Mouse (Mus musculus): ENCODE results near the gene Ryr3.

Gene Ryr3

GRCm38 (mm10) chr2:112910579-112910978 lies 306.3 kb downstream of the Ryr3 start:
- DNase-seq (ENCODE audit: low read depth): no peak

- DNase-seq (ENCODE audit: low read depth): no peak
These were observed 307.8 kb downstream of the Ryr3 start for GRCm38 (mm10) chr2:112909142-112909541.

- DNase-seq (ENCODE audit: low read depth): no peak
These were observed 316.1 kb downstream of the Ryr3 start for GRCm38 (mm10) chr2:112900747-112901146.

GRCm38 (mm10) chr2:112884456-112885114 lies 332.3 kb downstream of the Ryr3 start:
- DNase-seq (ENCODE audit: low read depth): no peak

DNA sequence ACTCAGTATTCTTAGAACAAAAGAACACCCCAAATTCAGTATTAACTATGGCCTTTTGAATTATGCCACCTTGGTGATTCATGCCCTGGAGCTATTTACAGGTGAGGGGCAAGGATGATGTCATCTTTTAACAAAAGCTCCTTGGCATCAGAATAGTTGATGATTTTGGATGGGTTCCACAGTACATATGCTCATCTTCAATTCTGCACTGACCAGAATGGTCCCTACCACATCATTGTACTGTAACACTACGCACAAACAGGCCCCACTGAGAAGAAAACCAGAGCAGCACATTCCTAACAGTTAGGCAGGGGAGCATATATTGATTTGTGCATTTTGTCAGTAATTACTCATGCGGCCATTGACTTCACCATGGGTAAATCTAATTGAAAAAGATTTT lies 335.1 kb downstream of the Ryr3 start:
- DNase-seq (ENCODE audit: low read depth): no peak

- no peak for DNase-seq (ENCODE audit: low read depth)
These were observed 335.5 kb downstream of the Ryr3 start for GRCm38 (mm10) chr2:112881376-112881775.

DNA sequence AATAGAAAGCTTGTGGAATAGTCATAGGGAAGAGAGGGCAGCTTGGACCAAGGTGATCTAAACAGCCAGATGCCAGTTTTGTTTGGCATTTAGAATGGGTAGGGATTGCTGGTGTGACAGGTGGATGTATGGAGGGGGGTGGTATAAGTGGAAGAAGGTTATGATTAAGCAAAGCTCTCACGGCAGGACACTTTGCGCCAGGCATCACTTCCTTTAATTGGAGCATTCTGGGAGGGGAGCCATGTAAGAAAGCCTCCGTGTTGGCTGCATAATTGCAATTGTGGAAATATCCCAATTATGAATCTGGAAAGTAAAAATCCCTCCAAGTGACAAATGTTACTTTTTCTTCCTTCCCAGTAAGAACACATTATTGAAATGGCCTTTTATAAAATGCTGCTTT lies 339.5 kb downstream of the Ryr3 start:
- DNase-seq (ENCODE audit: low read depth): no peak

GRCm38 (mm10) chr2:112866043-112866551 lies 350.8 kb downstream of the Ryr3 start:
- DNase-seq (ENCODE audit: low read depth): no peak

GRCm38 (mm10) chr2:112861792-112862191 lies 355.1 kb downstream of the Ryr3 start:
- DNase-seq (ENCODE audit: low read depth): no peak

GRCm38 (mm10) chr2:112845583-112846512 lies 371.0 kb downstream of the Ryr3 start:
- no peak for DNase-seq (ENCODE audit: low read depth)

DNA sequence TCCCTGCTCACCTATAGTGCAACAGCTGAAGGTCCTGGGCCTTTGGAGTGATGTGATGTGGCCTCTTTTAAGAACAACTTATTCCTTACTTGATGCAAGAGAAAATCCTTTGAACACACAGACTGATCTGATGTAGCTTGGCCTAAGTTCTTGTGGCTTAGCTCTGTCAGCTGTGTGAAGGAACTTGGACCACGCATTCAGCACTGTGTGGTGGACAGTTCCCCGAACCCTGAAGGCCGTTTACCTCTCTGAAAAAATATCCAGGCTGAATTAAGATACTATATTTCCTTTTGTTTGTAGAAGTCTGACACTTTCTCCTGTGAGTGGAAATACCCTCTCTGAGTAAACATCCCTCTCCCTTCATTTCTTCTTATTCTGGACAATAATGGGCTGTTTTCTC lies 374.0 kb downstream of the Ryr3 start:
- no peak for DNase-seq (ENCODE audit: low read depth)

DNA sequence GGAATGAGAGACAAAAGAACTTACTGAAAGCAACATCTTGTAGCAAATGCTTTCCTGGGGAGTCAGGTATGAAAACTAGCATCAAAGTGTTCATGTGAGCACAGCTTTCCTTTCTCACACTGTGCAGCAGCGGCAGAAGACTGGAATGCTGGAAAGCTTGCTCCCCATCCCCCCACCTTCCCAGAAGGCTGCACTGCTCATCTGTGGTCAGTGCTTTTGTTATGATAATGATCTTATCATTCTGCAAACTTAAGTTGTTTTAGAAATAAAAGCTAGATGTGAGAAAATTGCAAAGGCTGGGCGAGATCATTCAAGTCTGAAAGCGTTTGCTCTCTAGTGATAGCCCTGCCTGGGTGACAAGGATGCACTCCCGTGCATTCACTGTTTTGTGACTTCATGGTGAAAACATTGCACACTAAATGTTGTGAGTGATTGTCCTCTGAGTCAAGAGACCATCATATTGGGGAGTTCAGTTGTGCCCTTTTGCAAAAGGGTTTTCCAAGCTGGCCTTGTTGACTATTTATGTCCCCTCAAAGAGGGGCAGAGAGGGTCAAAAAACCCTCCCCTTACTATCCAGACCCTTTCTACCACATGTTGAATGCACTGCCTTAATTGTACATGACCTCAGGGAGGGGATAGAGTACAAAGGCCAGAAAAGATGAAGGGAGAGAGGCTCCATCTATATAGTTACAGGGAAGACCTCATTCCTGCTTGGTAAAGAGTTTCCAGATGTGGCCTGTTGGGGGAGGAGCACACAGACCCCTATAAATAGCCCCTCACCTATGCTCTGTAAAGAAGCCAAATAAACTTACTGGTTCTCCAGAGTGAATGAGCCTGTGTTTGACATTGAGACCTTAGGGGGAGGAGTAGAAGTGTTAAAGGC lies 385.2 kb downstream of the Ryr3 start:
- no peak for DNase-seq (ENCODE audit: low read depth)

GRCm38 (mm10) chr2:112826571-112826970 lies 390.3 kb downstream of the Ryr3 start:
- DNase-seq (ENCODE audit: low read depth): no peak

DNA sequence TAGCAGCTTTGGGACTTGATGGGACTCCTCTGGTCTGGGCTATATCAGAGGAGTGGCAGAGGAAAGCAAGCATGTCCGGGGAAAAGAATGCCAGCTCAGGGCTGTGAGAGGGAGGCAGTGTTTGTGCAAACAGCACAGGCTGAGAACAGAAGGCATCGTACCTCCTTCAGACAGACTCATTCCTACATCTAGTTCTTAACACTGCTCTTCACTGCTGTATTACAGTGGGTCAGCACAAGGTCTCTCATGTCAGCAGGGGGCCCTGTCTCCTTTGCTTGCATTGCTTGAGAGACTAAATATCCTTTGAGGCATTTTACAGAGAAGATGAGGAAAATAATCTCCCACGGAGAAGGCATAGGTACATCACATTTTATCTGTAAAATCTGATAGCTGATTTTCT lies 394.2 kb downstream of the Ryr3 start:
- no peak for DNase-seq (ENCODE audit: low read depth)

GRCm38 (mm10) chr2:112819059-112819458 lies 397.8 kb downstream of the Ryr3 start:
- no peak for DNase-seq (ENCODE audit: low read depth)

DNA sequence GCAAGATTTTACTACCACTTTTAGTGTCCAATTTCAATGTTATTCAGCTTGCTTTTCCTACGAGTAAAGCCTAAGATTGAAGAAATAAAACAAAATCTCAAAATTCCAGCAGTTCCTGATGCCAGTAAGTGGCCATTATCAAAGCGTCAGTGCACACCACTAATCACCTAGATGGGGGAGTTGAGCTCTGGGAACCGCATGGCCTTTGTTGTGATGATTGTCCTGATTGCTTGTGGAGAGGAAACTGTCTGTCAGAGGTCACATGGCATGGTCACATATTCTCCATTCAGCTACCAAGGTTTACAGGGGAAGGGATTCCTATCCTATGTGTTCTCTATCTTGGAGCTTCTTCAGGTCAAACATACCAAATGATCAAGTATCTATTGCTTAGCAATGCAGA lies 399.9 kb downstream of the Ryr3 start:
- DNase-seq (ENCODE audit: low read depth): no peak

- DNase-seq (ENCODE audit: low read depth): no peak
These were observed 400.9 kb downstream of the Ryr3 start for GRCm38 (mm10) chr2:112815960-112816359.

GRCm38 (mm10) chr2:112812637-112813402 lies 404.1 kb downstream of the Ryr3 start:
- no peak for DNase-seq (ENCODE audit: low read depth)

DNA sequence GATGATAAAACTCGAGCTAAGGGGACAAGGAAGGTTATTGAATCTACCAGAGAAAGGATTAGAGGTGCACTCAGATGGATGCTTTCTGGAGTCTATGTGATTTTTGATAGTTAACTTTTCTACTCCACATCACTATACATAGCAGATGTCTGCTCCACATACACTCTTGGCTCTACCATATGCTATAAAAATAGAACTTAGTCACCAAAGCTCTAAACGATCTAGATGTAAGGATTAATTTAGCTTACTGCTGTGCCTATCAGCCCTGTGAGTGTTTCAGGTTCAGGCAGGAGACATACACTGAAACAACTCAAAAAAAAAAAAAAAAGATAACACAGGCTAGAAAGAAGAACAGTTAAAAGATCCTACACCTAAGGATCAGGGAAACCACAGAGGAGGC lies 410.9 kb downstream of the Ryr3 start:
- DNase-seq (ENCODE audit: low read depth): no peak

GRCm38 (mm10) chr2:112799995-112800353 lies 416.9 kb downstream of the Ryr3 start:
- DNase-seq (ENCODE audit: low read depth): peak; percentile 15

DNA sequence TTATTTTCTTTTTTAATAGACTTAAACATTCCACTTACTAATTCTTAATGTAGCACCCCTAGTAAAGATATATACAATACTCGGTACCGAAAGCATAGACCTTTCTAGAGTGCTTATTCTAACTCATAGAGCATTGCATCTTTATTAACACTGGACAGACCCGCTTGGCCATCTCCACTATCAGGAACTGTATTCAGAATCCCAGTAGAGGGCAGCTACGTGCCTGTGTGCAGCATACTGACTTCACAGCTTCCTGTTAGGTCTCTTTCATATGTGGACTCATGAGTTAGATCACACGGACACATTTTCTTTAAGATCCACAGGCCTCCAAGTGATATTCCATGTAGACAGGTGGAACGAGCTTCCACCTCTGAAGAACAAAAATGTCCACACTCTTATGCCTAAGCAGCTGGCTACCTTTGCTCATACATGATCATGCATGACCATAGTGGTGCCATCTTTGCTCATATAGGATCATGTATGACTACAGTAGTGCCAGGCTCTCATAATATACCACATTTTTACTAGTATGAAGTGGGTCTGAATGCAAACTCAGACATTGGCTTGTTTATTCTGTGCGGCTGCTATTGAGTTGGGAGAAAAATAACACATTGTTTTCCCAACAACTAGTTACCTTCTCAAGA lies 417.4 kb downstream of the Ryr3 start:
- DNase-seq (ENCODE audit: low read depth): no peak

Measured in fibroblast of lung, adult 2 months (primary cell).